Mouse (Mus musculus): ENCODE data around the gene Aoah. TPM values are rescaled to one million over a fixed set of nuclear protein-coding genes. Genes with fewer than 3 reads are reported as not detected.
A peak's percentile ranks its signal among the peaks of the same experiment; 100 is the strongest.

Gene Aoah
- total and polyA plus RNA-seq, 2 experiments from 2014 or later: 0.42 to 0.89 TPM

DNA sequence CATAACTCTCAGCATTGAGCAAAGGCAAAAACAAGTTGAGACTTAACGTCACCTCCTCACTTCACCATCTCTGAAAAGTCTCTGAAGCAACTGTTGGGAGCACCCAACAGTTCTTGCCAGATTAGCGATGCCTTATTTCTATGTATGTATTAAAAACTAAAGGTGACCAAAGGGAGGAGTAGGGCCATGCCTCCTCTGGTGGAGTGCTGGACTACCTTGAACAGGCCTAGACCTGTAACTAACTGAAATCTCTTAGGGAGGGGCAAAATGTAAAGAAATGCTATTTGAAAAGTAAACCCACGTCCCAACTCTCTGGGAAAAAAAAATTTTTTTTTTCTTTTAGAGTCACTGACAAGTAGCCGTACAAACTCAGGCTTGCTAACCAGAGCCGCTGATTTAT lies 211.3 kb downstream of the Aoah start:
- WGBS: 81% methylated on average over 5 of the region's 5 CpGs
- Histone ChIP-seq H3K4me2 (ENCODE audit: low read depth, low read length) (no peak overlapping the region), H3K36me3 (ENCODE audit: insufficient read depth, low read length) (no peaks in the 10 kb centered on the region), H3K9ac (replicated peaks; ENCODE audit: low read length) (no peak overlapping the region), H3K4me3 (ENCODE audit: low read length) (no peak overlapping the region), H3K27me3 (ENCODE audit: insufficient read depth, low read length) (no peaks in the 10 kb centered on the region), H3K9me3 (ENCODE audit: low read length) (no peaks in the 10 kb centered on the region), H3K4me1 (ENCODE audit: insufficient read depth, low read length) (no peaks in the 10 kb centered on the region), H3K27ac (no peak overlapping the region)
- no peak for TF ChIP-seq CTCF (IDR thresholded peaks at IDR 0.05; ENCODE audit: low read depth)
- ATAC-seq (no peak), DNase-seq (ENCODE audit: low spot score) (no peak)

- no peaks in the 10 kb centered on the region for H3K4me1 ChIP-seq (ENCODE audit: insufficient read depth, low read length)
- H3K36me3 ChIP-seq (ENCODE audit: insufficient read depth, low read length): no peaks in the 10 kb centered on the region
- TF ChIP-seq CTCF (IDR thresholded peaks at IDR 0.05; ENCODE audit: low read depth): no peak
- ATAC-seq: peak; percentile 74
- no peaks in the 10 kb centered on the region for H3K27me3 ChIP-seq (ENCODE audit: insufficient read depth, low read length)
- no peak overlapping the region for H3K9ac ChIP-seq (replicated peaks; ENCODE audit: low read length)
- no peak overlapping the region for H3K27ac ChIP-seq
- peak; percentile 59 for DNase-seq (ENCODE audit: low spot score)
- H3K4me3 ChIP-seq (ENCODE audit: low read length): no peak overlapping the region
- no peak overlapping the region for H3K4me2 ChIP-seq (ENCODE audit: low read depth, low read length)
- no peaks in the 10 kb centered on the region for H3K9me3 ChIP-seq (ENCODE audit: low read length)
- WGBS: 50% methylated on average over 5 of the region's 5 CpGs
Observed at GRCm38 (mm10) chr13:21005642-21006320, 211.9 kb downstream of the Aoah start.

DNA sequence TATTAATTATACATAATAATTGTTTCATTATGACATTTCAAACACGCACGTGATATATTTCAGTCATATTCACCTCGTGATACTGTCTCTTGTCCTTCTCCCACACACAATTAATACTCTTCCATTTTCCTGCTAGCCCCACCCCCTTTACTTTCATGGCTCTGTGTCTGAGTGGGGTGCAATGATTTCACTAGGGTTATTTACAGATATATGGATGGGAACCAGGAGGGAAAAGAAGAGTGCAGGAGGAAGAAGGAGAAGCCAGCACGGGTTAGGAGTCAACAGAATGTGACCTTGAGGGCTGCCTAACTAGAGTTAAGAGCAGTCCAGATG lies 212.4 kb downstream of the Aoah start:
- no peaks in the 10 kb centered on the region for H3K9me3 ChIP-seq (ENCODE audit: low read length)
- TF ChIP-seq CTCF (IDR thresholded peaks at IDR 0.05; ENCODE audit: low read depth): no peak
- H3K9ac ChIP-seq (replicated peaks; ENCODE audit: low read length): no peak overlapping the region
- H3K27me3 ChIP-seq (ENCODE audit: insufficient read depth, low read length): no peaks in the 10 kb centered on the region
- H3K36me3 ChIP-seq (ENCODE audit: insufficient read depth, low read length): no peaks in the 10 kb centered on the region
- H3K4me3 ChIP-seq (ENCODE audit: low read length): no peak overlapping the region
- no peak for DNase-seq (ENCODE audit: low spot score)
- no peaks in the 10 kb centered on the region for H3K4me1 ChIP-seq (ENCODE audit: insufficient read depth, low read length)
- no peak overlapping the region for H3K4me2 ChIP-seq (ENCODE audit: low read depth, low read length)
- ATAC-seq: no peak
- WGBS: 72% methylated on average over 4 of the region's 4 CpGs
- H3K27ac ChIP-seq: no peak overlapping the region

DNA sequence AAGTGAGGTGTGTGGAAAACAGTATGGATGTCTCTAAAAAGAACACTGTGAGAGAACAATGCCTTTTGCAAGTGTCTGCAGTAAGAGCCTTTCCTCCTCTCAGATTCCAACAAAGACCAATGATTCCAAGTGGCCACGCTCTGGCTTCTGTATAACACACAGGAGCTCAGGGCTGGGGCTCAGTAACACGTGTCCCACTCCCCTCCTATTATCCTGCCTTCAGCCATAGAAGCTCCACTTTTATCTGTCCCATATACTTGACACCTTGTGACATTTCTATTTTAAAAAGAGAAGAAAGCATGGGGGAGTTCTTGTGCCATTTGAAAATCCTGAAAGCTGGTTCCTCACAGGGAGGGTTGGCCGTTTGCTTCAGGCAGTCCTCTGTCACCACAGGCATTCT lies 219.7 kb downstream of the Aoah start:
- TF ChIP-seq CTCF (IDR thresholded peaks at IDR 0.05; ENCODE audit: low read depth): no peak
- Histone ChIP-seq H3K4me1 (ENCODE audit: insufficient read depth, low read length) (no peaks in the 10 kb centered on the region), H3K36me3 (ENCODE audit: insufficient read depth, low read length) (no peaks in the 10 kb centered on the region), H3K27me3 (ENCODE audit: insufficient read depth, low read length) (no peaks in the 10 kb centered on the region), H3K27ac (no peak overlapping the region), H3K9ac (replicated peaks; ENCODE audit: low read length) (no peak overlapping the region), H3K4me2 (ENCODE audit: low read depth, low read length) (no peak overlapping the region), H3K9me3 (ENCODE audit: low read length) (no peaks in the 10 kb centered on the region), H3K4me3 (ENCODE audit: low read length) (no peak overlapping the region)
- DNase-seq (ENCODE audit: low spot score): no peak
- no peak for ATAC-seq
- 65% methylated on average over 3 of the region's 3 CpGs for WGBS

DNA sequence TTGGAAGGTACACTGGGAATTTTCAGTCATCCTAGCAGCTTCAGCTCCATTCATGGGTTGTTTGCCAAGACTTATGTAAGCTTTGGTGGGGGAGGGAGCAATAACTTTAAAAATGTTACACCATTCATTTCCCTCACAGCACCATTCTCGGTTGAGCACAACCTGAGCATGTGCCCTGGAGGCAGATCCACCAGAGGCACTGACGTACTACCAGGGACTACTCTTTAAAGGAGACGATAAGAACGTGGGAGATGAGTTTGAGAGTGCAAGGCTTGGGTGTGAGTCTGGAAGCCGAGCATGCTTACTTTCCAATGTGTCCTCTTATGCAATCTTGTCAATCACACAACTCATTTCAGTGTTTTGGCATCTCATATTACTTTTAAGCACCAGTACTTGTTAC lies 230.9 kb downstream of the Aoah start:
- ATAC-seq: no peak
- no peaks in the 10 kb centered on the region for H3K9me3 ChIP-seq (ENCODE audit: low read length)
- no peak overlapping the region for H3K27ac ChIP-seq
- WGBS: 84% methylated on average over 5 of the region's 5 CpGs
- H3K4me1 ChIP-seq (ENCODE audit: insufficient read depth, low read length): no peaks in the 10 kb centered on the region
- no peak overlapping the region for H3K4me2 ChIP-seq (ENCODE audit: low read depth, low read length)
- H3K4me3 ChIP-seq (ENCODE audit: low read length): no peak overlapping the region
- H3K36me3 ChIP-seq (ENCODE audit: insufficient read depth, low read length): no peaks in the 10 kb centered on the region
- no peaks in the 10 kb centered on the region for H3K27me3 ChIP-seq (ENCODE audit: insufficient read depth, low read length)
- DNase-seq (ENCODE audit: low spot score): no peak
- no peak for TF ChIP-seq CTCF (IDR thresholded peaks at IDR 0.05; ENCODE audit: low read depth)
- H3K9ac ChIP-seq (replicated peaks; ENCODE audit: low read length): no peak overlapping the region

DNA sequence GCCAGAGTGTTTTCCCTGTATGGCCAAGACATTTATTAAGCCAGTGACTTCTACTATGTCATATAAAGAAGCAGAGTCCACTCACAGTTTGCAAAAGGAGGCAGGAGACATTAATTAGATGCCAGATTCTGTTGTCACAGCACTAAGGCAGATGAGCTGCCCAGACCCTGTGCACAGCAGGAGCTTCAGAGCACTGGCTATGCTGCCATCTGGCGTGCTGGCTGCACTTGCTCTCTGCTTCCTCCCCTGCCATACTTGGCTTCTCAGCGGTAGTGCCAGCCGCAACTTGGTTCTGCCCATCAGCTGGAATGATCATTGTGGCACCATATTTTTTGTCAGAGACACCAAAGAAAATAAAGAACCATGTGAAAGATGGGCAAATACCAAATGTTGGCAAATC lies 239.3 kb downstream of the Aoah start:
- Histone ChIP-seq H3K27ac (no peak overlapping the region; the same call in 1 of the 2 replicates), H3K9ac (replicated peaks; ENCODE audit: low read length) (no peak overlapping the region), H3K4me1 (ENCODE audit: insufficient read depth, low read length) (no peaks in the 10 kb centered on the region), H3K4me3 (ENCODE audit: low read length) (no peak overlapping the region), H3K36me3 (ENCODE audit: insufficient read depth, low read length) (no peaks in the 10 kb centered on the region), H3K9me3 (ENCODE audit: low read length) (no peaks in the 10 kb centered on the region), H3K27me3 (ENCODE audit: insufficient read depth, low read length) (no peaks in the 10 kb centered on the region), H3K4me2 (ENCODE audit: low read depth, low read length) (no peak overlapping the region)
- 26% methylated on average over 3 of the region's 3 CpGs for WGBS
- DNase-seq (ENCODE audit: low spot score) (peak; percentile 86), ATAC-seq (peak; percentile 89)
- peak; percentile 66 for TF ChIP-seq CTCF (IDR thresholded peaks at IDR 0.05; ENCODE audit: low read depth)

DNA sequence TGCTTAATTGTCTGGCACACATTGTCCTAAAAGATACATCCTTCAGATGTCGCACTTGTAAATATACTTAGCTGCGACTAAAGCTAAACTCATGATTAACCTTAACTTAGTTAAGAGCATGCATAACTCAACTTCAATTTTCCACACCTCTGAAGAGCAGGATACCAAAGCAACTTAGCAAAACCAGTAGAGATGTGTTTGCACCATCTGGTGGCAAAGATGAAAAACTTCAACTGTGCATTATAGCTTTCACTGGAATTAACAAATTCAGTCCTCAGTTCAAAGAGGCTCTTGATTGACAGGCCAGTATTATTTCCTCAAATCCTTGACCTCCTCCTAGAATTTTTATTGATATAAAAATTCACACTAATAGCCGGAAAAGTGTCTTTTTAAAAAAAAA lies 241.1 kb downstream of the Aoah start:
- TF ChIP-seq CTCF (IDR thresholded peaks at IDR 0.05; ENCODE audit: low read depth): peak; percentile 80
- Histone ChIP-seq H3K9ac (replicated peaks; ENCODE audit: low read length) (no peak overlapping the region), H3K27me3 (ENCODE audit: insufficient read depth, low read length) (no peaks in the 10 kb centered on the region), H3K27ac (no peak overlapping the region), H3K36me3 (ENCODE audit: insufficient read depth, low read length) (no peaks in the 10 kb centered on the region), H3K4me2 (ENCODE audit: low read depth, low read length) (no peak overlapping the region), H3K9me3 (ENCODE audit: low read length) (no peaks in the 10 kb centered on the region), H3K4me3 (ENCODE audit: low read length) (no peak overlapping the region), H3K4me1 (ENCODE audit: insufficient read depth, low read length) (no peaks in the 10 kb centered on the region)
- ATAC-seq (peak; percentile 65), DNase-seq (ENCODE audit: low spot score) (peak; percentile 77)
- 74% methylated on average over 3 of the region's 3 CpGs for WGBS
